Mouse (Mus musculus): ENCODE data around the gene Btbd35f15.
"Not testable (repeated sequence)": the region's sequence is repeated elsewhere in the genome, so short reads cannot be mapped to it uniquely, and the experiment has no call there.

The Btbd35f15 gene

DNA sequence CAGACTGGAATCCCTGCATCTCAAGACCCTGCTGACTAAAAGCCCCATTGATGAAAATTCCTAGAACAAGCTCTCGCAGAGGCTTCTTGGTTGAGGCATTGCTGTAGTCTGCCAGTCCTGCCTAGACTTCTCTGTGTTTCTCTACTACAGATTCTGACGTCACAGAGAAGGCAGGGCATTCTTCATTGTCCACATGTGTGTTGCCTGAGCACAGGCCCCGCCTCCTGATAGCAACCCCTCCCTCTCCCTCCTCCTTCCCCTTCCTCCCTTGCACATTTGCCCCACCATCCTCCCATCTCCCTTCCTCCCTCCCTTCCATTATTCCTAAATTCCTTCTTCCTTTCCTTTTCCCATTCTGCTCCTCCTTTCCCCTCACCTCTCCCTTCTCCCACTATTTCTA, at the start of gene Btbd35f15:
TSS of gene Btbd35f15 (minus strand) at position 101 of the 400 bp plus-strand sequence.
- DNase-seq (ENCODE audit: low spot score) = not testable (repeated sequence)
